Mouse (Mus musculus) spleen, embryonic (tissue): ENCODE measurements at regions not wholly inside any gene's neighbourhood (a gene's known extent, or its start where the extent isn't known, plus 50 kb on each side); places are given as distances from the start of the nearest gene placed in this dataset.

ENCODE experiments used
- CTCF ChIA-PET: fragments of 350-600 bp; sonication (Branson Sonifier 250); formaldehyde crosslinking; loops from one replicate; lab custom pipeline; 2022; lab: Charles Lee

DNA sequence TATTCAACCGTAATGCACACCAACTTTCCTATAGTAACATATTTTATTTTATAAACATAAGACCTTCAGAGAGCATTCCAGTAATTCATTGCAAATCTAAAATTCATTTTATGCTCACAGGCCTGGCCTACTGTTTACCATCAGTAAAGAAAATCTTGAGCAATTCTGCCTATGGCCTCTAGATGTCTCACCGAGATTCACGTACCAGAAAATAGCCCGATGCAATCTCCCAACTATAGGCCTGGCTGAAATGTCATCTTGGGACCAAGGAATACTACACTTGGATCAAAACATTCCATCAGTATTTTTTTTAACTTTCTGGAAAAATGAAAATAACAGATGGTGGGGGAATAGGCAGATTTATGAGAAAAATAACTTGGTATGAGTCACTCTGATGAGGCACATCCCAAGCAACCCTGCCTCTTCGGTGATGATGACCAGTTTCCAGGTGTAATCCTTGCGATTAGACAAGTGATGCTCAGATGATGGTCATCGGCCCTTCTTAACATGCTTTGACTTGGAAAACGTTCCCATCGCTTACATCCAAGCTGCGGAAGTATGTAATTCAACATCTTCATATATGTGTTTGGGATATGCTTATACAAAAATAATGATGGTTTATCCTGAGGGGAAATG lies 439.9 kb downstream of the Nyap2 start:
- CTCF ChIA-PET, result no interaction called here

DNA sequence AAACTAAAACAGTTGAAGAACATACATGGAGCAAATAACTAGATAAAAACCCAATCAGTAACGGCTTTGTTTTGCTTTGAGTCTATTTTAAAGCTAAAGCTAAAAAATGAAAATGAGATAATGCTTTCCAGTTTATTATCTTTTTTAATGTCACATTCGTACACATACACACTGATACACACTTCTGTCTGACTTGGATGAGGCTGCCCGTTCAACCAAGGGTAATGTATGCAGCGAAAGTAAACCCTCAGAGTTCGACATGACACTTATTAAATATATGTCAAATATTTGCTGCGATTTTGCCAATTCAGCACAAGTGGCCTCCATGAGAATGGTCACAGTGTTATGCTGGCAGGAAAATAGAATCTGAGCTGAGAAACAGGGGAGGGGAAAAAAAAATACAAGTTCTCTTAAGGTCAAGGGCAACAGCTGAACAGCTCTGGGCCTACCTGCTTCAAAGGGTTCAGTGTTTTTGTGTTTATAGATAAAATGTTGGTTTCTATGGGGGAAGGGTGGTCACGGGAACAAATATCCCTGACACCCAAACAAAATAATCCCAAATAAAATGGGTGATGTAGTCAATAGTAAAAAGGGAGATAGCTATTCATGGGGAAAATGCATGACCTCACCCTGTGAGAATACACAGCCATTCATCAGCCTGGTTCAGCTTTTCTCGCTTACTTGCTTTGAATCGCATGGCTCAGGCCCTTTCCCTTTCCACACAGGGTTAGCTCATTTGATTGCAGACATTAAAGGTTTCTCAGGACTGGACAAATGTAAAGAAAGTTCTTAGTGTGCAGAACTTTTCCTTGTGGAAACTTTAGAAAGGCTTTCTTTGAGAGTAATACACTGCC lies 443.9 kb downstream of the Nyap2 start:
- CTCF ChIA-PET, result no interaction called here

- CTCF ChIA-PET, result no interaction called here
Observed at GRCm38 (mm10) chr1:81522929-81523328, 446.2 kb downstream of the Nyap2 start.

GRCm38 (mm10) chr1:81525821-81526220 lies 449.1 kb downstream of the Nyap2 start:
- CTCF ChIA-PET, result no interaction called here

DNA sequence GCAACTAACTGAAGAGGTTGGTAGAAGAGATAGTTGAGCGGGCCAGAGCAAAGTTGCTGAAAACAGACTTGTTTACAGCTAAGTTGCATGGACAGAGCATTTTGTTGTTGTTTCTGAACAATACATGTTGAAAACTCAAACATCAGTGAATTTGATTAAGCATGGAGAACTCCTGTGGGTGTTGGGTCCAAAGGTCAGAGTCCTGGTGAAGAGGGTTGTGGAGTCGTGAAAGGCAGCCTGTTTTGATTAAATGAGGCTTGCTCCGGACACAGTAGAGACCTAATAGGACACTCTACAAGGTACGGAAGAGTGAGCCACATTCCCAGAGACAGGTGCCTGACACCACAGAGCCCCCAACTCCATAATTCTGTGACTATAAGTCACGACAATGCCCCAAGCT lies 461.1 kb downstream of the Nyap2 start:
- CTCF ChIA-PET, result no interaction called here

GRCm38 (mm10) chr1:81539591-81540311 lies 463.0 kb downstream of the Nyap2 start:
- CTCF ChIA-PET, result no interaction called here

DNA sequence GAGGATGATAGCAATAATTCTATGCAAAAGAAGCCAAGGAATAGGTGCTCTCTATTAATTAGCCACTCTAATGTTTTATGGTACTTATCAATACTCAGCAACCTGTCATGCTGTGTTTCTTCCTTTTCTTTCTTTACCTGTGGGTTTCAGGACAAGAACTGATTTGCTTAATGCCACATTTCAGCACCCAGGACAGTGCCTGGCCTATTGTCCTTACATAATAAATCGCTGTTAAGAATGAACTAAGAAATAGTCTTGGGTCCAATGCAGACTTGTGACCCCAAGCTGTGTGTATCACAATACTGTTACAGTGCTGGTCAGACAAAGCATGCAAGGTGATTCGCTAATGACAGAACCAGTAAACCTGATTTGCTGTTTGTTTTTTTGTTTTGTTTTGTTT lies 472.2 kb downstream of the Nyap2 start:
- CTCF ChIA-PET, result no interaction called here

DNA sequence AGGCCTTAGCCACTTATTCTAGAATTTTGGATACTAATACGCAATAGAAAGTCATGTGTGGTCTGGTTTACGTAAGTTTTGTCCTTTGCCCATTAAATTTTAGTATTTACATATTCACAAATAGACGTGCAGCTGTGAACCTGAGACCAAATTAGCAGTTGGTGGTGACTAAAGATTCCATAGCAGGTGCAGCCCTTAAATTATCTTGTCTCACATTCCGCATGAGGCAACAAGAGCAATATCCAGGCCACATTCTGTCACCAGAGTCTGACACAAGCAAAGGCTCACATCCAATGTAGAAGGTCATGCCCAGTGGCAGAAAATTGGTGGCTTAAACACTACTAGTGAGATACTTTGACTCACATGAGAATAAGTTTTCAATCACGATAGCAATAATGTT lies 473.0 kb downstream of the Nyap2 start:
- CTCF ChIA-PET, result no interaction called here

DNA sequence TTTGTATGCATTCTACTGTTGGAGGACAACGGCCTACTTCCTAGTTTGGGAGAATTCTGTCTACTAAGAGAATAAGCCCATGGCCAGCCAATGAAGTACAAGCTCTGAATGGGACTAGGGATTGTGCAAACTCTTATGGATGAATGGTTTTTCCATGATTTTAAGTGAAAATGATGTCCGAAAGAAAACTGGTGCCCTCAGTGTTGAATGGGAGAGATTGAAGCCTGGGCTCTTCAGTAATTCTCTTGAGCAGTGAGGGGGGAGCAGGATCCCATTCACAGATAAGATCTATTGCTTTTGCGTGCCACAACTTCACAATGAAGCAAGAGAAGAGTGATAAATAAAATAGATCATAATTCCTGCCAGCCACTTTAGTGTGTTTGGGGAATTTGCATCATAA lies 476.0 kb downstream of the Nyap2 start:
- CTCF ChIA-PET, result no interaction called here

GRCm38 (mm10) chr1:81576965-81577664 lies 500.4 kb downstream of the Nyap2 start:
- CTCF ChIA-PET, result no interaction called here

- CTCF ChIA-PET, result no interaction called here
Observed at GRCm38 (mm10) chr1:81577665-81578201, 501.0 kb downstream of the Nyap2 start.

- CTCF ChIA-PET, result no interaction called here
Observed at GRCm38 (mm10) chr1:81581208-81581607, 504.5 kb downstream of the Nyap2 start.

GRCm38 (mm10) chr1:81587780-81588307 lies 511.1 kb downstream of the Nyap2 start:
- CTCF ChIA-PET, result no interaction called here

GRCm38 (mm10) chr1:81591623-81592022 lies 514.9 kb downstream of the Nyap2 start:
- CTCF ChIA-PET, result interaction anchor here (0.6 kb wide), 1 partner anchor 800 kb away, joined by 4 read pairs; no protein-coding TSS in a partner anchor

DNA sequence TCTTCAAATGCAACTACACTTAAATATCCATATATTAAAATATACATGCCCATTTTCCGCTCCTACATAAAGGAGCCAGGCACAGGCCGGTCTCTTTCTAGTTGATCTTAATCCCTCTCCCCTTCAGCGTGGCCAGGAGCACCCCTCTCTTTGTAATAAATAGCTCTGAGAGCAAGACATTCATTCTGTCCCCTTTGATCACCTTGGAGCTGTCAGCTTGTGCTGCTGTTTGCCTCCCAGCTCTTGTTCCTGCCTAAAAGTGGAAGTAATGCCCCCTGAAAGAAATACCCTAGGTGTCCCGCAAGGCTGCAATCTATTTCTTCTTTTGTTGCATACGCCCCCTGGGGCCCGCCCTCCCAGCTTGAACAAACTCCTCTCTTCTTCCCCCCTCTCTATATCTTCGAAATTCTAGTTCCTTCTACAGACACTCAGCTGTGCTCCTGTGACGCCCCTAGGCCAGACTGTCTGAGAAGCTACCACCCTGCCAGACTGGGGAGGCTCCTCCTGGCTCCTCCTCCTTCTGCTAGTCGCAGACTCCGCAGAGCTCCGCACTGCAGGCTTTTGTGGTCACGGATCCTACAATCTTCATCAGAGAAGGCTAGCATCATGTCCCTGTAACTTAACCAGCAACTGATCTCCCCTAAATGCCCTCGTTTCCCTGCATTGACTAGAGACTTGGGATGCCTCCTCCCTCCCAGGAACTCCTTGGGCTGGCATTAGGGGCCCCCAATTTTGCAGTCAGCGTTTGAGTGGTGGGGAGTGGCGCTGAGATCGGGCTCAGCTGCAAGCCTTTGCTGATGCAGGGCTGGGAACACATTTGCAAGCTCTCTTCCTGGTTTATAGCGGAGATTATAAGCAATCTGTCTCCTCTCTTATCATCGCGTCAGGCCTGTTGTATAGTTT lies 516.8 kb downstream of the Nyap2 start:
- CTCF ChIA-PET, result no interaction called here

DNA sequence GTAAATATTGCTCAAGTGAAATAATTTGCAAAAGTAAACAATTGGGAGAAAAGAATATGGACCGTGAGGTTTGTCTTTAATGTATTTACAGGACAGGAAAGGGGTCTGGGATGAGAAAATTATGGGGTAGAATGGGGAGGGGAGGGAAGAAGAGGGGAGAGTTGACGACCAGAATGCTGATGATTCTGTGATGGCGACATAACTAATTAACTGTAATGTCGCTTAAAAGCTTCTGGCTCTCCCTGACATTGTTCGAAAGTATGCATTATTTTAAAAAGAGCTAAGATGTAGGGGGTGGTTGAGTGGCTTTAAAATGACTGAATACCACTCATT lies 517.4 kb downstream of the Nyap2 start:
- CTCF ChIA-PET, result no interaction called here

- CTCF ChIA-PET, result no interaction called here
Observed at GRCm38 (mm10) chr1:81594606-81595005, 517.9 kb downstream of the Nyap2 start.

DNA sequence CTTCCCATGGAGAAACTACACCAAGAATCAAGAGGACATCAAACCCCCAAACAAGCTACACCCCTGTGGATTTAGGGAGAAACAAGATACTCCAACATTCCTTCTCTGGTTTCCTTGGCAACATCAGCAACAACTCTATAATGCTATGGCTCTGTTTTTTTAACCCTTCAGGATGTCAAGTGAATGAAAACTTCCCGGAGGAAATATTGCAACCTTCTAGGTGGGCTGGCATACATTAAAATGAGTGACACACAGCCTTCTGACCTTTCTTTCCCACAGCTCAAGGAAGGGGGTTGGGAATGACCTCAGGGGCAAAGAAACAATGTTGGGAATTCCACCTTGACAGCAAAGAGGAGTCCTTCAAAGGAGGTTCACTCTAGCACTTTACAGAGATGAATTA lies 532.0 kb downstream of the Nyap2 start:
- CTCF ChIA-PET, result no interaction called here

DNA sequence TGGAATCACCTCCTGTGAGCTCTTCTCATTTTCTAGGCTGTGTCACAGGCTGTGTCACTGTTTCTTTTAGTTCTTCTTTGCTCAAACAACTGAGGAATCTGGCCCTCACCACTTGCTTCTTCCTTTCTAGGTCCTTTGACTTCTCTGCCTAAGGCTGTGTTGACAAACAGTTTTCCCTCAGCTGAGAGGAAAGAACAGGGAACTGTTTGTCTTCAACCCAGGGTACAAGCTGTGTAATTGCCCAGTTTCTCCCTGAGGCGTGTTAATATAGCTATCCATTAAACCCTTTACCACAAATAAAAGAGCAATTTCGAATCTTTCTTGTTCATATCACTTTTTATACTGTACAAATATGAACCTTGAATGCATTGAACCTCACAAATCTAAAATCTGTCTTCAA lies 542.1 kb downstream of the Nyap2 start:
- CTCF ChIA-PET, result no interaction called here

- CTCF ChIA-PET, result no interaction called here
Observed at GRCm38 (mm10) chr1:81624141-81624540, 547.4 kb downstream of the Nyap2 start.
